Mouse (Mus musculus) urinary bladder, postnatal 0 days (tissue): ENCODE data around the gene Tpo. TPM values are rescaled to one million over a fixed set of nuclear protein-coding genes. Genes with fewer than 3 reads are reported as not detected.

Experiments used
- polyA plus RNA-seq: library from polyadenylated mRNA; unstranded; fragments of >200 nt; fragmentation: Nextera tagmentation; extraction: Ambion mirVana; gene quantifications from 2 replicates; pipeline ENCODE4 v1.2.1, GENCODE M21; 2015

Gene Tpo
- polyA plus RNA-seq, result not detected in 2 replicates

GRCm38 (mm10) chr12:30132524-30132923 lies at the start of gene Tpo:
Gene Tpo, minus strand, starts transcription at chr12:30132624.

Other genes with a start within 250 kb of the Tpo start
- 53.6 and 62.8 TPM in 2 replicates for gene Pxdn, start 195.0 kb downstream of the Tpo start, polyA plus RNA-seq
- gene Sntg2, start 240.8 kb upstream of the Tpo start, polyA plus RNA-seq, result 91.0 and 95.2 TPM in 2 replicates